ENCODE assay signal across 11 mouse cellular contexts in the genomic region with DNA sequence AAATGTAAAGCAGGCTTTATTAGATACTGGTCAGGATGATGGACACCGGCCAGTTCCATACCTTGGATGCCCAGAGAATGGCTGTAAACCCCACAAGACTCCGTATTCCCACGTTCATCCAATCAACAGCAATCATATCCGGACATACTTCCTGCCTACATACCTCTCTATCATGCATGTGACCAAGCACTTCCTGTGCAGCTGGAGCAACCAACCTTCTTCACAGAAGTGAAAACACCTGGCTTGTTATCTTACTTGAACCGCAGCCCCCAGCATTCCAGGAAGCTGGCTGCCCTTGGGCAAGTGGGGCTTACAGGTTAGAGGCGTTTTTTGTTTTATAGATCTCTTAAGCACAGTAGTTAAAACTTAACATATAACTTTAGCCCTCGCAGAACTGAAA.
"Had no signal": no experiment of that assay in that cellular context is flagged by ENCODE, and none has a peak within 500 bp of the region (broad histone marks: within the 10 kb centered on the region; RNA-seq: fewer than 3 reads in every experiment).

No protein-coding gene starts in this region.

- DNase-seq: kidney, adult 2 months; kidney, postnatal 14 days; lung, embryonic 14.5 days; lung, postnatal 14 days; right cerebral cortex, postnatal 14 days had no signal

- H3K27me3 ChIP-seq: intestine, embryonic 15.5 days; kidney, embryonic 15.5 days; limb, embryonic 15.5 days; liver, embryonic 12.5 days; midbrain, embryonic 13.5 days; stomach, embryonic 15.5 days had no signal

- H3K36me3 ChIP-seq: intestine, embryonic 15.5 days; kidney, embryonic 15.5 days; stomach, embryonic 15.5 days had no signal

- H3K4me3 ChIP-seq: intestine, embryonic 15.5 days; kidney, embryonic 15.5 days; limb, embryonic 15.5 days; liver, embryonic 12.5 days; midbrain, embryonic 13.5 days; stomach, embryonic 15.5 days had no signal

- H3K4me1 ChIP-seq: stomach, embryonic 15.5 days had no signal

- ATAC-seq: intestine, embryonic 15.5 days; liver, embryonic 12.5 days; midbrain, embryonic 13.5 days had no signal

- H3K9me3 ChIP-seq: intestine, embryonic 15.5 days; kidney, embryonic 15.5 days; limb, embryonic 15.5 days; liver, embryonic 12.5 days; midbrain, embryonic 13.5 days; stomach, embryonic 15.5 days had no signal
